Mouse (Mus musculus) CD4-positive, CD25-positive, alpha-beta regulatory T cell, adult 9 weeks (primary cell): ENCODE data around the gene Orc1. TPM values are rescaled to one million over a fixed set of nuclear protein-coding genes. Genes with fewer than 3 reads are reported as not detected.

ENCODE experiments used
- polyA plus RNA-seq: library from polyadenylated mRNA; unstranded; fragments of 100-300 nt; shearing (Covaris generic); gene quantifications from one replicate; pipeline ENCODE4 v1.2.1, GENCODE M21; 2017

Gene Orc1
- polyA plus RNA-seq: 1.2 TPM

GRCm38 (mm10) chr4:108578840-108579742 is at the start of gene Orc1, which contains the start of gene Prpf38a:
TSS of gene Orc1 (plus strand) at chr4:108579423.
TSS of gene Prpf38a (minus strand) at chr4:108579336.

GRCm38 (mm10) chr4:108619587-108620341 is 40.5 kb downstream of the Orc1 start, which contains the start of gene Cc2d1b:
TSS of gene Cc2d1b (plus strand) at chr4:108619940.

Other genes starting within 250 kb of the Orc1 start
- not detected for gene Shisal2a, start 196.1 kb upstream of the Orc1 start, polyA plus RNA-seq
- gene Gpx7, start 172.5 kb upstream of the Orc1 start, polyA plus RNA-seq: 4.5 TPM
- gene Tut4, start 120.0 kb upstream of the Orc1 start, polyA plus RNA-seq: 40.5 TPM
- 71.7 TPM for gene Prpf38a, start 87 bp upstream of the Orc1 start, polyA plus RNA-seq
- gene Cc2d1b, start 40.5 kb downstream of the Orc1 start, polyA plus RNA-seq: 104 TPM
- not detected for gene 3110021N24Rik, start 140.2 kb downstream of the Orc1 start, polyA plus RNA-seq
- gene Zfyve9, start 201.4 kb downstream of the Orc1 start, polyA plus RNA-seq: 0.46 TPM